Mouse (Mus musculus) right cerebral cortex, postnatal 14 days (tissue): ENCODE measurements at regions not wholly inside any gene's neighbourhood (a gene's known extent, or its start where the extent isn't known, plus 50 kb on each side); places are given as distances from the start of the nearest gene placed in this dataset.

Source experiments
- DNase-seq: peaks from one replicate; pipeline ENCODE4 v3.0.0; 2022

DNA sequence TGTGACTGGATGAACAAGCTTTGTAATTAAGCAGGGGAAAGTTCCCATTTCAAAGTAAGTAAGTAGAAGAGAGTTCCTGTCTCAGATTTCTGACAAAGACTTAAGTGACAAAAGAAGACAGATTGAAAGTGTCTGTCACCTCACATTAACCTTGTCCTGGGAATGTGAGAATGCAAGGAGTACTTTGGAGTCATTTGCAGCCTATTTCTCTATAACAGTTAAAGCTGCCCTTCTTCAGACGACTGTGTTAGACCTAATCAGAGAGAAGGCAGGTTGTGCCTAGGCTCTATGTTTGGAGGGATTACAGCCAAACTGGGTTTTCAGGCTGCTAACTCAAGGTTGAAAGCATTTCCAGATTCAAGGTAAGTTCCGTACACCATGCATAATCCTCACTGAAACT, 446.5 kb downstream of the Pdgfc start:
- no peak for DNase-seq

DNA sequence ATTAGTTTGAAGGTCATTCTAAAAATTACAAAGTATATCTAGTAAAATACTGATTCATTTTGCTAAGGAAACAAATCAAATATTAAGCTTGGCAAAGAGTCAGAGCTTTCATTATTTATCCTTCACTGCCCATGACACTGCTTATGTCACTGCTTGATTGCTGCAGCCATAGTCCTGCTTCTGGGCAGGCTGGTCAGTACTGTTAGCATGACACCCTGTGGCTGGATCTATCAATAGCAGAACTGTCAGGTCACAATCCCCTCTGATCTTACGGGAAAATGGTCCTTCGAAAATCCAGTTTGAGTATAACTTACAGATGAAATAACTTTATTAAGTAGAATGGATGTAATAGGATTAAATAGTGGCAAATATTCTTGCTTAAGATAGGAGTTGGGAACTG, 447.1 kb downstream of the Pdgfc start:
- no peak for DNase-seq

DNA sequence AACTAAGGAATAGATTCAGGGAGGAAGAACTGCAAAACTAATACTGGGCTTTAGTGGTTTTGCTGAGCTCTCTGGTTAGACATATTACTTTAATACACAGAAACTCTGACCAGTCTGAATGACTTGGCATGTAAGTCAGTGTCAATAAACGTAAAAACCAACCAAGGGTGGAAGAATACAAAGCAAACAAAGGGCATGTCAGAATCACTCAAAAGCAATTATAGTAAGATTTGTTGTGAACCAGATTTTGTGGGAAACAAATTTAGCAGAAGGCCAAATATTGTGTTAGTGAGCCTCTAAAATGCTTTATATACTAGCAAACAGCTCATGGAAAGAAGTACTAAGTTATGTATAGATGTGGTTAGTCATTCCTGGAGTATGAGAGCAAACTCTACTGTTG, 427.1 kb upstream of the Ctso start:
- no peak for DNase-seq

DNA sequence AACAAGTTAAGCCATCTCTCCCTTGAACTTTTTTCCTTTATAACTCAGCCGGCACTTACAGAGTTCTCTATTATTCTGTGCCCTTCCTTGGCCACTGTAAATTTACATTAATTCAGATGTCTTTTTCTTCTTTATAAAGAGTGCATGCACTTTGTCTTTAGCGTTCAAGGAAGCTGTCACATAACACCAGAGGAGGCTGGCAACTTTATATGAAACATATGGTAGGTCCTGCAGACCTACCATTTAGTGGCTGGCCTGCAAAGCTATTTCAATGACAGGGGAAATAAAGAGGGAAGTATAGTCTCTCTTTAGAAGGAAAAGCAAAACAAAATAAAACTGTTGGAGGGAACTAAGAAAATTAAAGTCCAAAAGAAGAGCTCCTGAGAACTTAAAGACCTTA, 423.8 kb upstream of the Ctso start:
- DNase-seq, result no peak

DNA sequence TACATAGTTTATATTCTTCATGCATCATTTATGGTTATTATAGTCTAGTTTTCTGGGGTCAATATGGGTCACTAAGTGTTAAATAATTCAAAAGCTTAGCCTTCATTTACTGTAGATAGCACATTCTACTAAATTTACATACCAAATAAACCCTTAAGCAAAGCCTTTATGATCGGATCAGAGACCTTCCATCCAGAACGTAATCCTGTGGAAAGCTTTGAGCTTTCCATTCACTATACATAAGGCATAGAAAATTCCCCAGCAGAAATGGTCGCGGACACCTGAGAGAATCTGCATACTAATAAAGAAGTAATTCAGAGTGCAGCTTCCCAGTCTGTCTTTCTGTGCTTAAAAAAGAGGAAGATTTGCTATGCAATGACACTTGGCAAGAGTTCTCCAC, 410.6 kb upstream of the Ctso start:
- no peak for DNase-seq

DNA sequence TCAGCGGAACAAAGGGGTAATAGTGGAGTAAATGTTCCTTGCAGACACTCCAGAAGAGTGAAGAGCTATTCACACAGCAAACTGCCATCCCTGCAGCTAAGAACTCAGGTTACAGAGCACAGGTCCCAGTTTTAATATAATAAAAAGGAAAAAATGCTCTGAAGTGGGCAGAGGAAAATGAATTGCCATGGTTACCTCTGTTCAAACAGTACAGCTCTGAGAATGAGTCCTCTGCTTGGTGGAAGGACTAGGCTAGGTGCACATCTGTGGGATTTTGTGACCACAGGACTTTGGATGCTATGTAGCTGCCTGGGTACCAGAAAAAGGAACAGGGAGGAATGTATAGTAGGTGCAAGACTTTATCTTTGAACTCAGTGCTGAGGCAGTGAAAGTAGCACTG, 401.5 kb upstream of the Ctso start:
- no peak for DNase-seq

DNA sequence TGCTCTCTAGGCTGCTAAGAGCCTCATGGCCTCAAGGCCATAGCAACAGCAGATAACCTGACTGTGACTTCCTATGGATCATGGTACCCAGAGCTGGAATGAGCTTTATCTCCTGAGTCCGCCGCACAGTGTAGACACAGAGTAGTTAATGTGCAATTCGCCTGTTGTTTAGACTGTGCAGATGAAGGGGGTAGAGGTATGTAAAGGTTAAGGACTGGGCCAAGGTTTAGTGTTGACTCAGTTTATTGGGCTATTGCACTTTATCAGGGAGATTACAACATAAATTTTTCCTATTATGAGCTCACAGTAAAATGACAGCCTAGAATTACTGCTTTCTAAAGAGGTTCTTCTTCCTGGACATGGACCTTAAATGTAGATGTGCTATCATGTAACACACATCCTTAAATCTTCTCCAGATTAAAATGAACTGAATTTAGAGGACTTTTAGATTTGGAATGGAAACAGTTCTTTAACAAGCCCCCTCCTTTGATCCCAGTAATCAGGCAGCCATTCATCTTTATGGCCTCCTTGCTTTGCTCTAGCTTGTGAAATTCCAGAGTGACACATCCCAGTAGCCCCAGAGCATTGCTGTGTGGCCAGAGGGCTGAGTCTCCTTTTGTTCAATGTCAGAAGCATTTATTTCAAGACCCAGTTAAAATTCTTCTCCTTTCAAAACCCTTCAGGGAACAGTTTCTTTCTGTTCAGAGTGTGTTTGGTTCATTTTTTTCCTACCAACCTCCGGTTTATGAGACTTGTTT, 396.8 kb upstream of the Ctso start:
- DNase-seq, result no peak

DNA sequence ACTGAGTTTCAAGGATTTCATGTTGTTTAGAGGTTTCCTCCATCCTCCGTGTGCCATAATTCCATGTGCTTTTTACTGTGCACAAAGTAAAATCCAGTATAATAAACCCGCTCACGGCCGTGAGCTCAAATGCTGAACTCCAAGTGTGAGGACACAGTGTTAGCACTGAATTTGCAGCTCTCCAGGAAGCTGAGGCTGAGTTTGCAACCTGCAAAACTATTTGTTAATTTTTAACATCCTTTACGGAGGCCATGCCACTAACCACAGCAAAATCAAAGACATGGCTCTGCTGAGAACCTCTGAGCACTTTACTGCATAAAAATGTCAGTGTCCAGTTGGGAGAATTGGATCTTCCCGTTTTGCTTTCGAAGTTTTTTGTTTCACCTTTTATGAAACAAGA, 377.6 kb upstream of the Ctso start:
- DNase-seq, result no peak

DNA sequence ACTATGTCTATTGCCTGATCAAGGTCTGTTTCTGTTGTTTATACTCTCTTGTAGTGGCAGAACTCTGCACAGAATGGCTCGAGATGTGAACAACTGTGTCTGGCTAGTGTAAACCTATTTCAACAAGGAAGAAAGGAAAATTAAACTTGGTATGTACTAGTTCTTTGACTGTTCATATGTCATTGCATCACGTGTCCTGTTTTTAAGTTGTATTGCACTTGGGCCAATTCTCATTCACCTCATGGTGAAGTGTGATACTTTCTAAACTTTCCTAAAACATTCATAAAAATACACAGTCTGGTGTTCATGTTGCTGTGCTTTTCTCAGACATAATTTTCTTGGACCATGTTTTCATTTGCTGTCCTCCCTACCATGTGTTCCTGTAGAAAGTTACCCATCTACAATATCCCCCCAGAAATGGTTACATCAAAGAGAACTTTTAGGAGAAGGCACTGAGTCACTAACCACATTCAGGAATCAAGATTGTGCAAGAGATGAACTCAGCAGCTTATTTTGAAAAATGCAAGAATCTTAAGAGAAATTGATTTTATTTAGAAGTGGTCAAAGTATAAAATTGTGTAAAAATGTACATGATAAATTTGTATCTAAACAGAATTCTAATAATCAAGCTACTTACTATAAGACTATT, 369.7 kb upstream of the Ctso start:
- DNase-seq, result no peak

DNA sequence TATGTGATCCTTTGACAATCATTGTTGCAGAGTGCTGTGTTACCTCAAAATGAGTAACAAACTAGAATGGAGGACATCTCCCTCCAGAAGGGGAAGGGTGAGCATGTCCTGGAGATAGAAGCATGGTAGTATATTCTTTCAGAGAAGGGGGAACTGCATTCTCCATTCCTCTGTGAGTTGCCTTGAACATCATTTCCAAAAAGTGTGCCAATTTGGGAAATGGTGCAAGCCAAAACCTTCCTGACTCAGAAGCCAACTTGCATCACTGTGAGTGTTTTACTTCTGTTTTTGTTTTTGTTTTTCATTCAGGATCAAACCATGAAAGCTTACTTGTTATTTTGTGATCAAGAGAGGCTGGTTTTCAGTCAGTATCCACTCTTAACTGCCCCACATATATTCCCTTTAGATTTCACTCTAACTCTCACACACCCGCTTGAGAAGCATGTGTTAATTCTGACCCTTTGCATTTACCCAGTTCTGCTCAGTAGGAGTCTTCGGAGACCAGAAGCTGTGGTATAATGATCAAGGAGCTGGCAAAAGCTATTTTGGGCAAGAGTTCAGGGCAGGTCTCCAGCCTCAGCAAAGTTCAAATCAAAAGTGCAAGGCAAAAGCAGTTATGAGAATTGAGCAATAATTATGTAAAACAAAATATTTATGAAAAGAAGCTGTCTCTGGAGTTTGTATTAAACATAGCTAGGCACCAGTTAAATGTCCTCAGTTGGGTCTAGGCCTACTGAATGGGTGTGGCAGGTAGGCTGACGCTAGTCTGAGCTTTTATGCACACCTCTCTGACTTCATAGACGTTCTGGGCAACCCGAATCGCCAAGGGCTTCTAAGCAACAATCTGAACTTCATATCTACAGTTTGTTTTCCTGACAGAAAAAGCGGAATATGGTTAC, 368.3 kb upstream of the Ctso start:
- no peak for DNase-seq

DNA sequence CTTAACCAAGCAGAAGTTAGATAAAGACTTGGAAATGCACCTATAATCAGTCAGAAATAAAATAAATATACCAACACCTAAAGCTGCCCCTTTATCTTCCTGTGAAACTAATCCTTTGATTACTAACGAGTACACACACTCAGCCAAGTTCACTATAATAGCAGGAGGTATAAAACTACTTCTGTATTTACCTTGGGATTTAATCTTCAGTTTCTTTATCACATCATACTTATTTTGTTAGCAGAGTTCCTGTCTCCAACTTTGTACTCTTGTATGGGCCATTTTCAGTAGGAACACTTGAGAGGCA, 367.7 kb upstream of the Ctso start:
- no peak for DNase-seq

DNA sequence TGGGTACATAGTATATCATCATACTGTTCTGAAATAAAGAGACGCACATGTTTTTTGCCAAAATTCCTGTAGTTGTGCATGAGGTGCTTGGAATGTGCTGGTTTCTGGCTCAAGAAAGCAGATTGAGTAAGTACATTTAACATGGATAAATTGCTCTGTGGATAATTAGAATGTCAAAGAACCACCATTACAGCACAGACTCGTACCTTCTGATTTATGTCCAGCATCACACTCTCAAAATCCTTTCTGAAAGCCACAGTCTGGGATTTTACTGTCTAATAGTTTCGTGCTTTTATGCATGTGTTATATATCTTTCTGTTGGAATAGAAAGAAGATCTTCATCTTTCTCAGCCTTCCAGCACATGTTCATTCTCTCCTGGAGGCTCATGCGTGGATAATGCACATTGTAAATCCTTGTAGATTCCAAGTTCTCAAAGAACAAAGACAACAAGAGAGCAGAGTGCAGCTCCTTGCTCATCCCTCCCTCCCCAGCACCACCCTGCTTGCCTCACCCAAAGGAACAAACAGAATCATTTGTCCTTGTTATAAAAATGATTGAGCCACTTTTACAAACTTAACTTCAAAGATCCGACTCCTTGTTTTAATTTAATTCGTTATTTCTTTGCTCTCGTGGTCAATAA, 348.9 kb upstream of the Ctso start:
- DNase-seq, result no peak

DNA sequence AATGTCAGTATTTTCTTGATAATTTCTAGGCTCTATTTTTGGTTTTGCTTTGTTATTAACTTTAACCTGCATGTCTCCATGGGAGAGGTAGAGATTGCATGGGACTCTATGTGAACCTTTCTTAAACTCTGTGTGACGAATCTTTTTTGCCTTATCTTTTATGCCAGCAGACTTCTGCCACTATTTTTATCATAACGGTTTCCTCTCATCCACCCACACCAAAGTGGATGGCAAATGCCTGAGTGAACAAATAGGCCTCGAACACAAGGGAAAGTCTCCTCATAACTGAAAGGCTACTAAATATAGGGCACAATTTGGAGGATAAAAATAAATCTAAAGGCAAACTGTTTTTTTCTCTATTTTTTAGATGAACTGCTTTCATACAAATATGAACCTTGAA, 343.3 kb upstream of the Ctso start:
- no peak for DNase-seq

DNA sequence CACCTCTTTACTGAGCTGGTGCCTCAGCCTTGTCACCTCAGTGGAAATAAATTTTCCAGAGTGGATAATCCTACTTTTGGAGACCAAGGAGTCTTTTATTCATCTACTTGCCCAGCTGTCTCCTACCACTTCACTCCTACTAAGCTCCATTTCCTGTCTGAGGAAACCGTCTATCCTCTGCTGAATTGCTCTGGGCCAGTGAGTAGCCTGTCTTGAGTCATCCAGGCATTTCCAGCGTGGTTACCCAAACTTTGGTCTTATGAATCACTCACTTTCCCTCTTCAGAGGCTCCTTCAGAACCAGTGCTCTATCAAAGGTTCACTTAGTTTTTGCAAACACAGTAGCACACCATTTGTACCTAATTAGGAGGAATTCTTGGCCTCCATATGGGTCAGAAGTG, 303.2 kb upstream of the Ctso start:
- DNase-seq, result no peak

DNA sequence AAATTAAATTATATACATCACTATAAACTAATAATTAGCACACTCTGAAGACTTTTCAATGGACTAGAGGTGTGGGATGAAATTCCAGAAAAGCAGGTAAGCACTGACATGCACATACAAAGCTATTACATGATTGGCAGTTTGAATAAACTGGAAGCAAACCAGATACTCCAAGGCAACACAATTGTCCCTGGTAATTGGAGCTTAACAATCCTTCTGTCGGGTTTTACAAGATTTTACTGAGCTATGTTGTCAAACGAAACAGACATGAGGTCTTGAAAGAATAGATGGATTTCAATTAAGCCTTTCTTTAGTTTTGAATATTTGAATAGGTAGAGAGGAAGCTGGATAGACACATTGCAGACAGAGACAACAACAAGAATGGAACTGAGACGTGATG, 273.9 kb upstream of the Ctso start:
- DNase-seq, result no peak

DNA sequence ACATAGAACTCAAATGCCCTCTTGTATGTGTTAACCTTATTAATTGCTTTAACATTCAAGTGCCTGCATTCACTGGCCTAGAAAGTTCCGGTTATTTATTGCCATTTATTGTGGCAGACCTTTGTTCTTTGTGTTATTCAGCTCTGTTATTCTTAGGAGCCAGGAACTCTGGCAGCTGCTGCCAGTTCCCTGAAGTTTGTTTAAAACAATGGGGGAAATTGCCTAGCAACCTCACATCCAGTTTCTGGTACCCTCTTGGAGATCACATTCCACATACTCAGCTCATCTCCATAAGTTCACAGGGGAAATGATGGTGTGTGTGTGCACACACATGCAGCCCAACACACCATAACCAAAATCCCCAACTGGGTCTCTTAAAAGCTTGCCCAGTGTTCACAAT, 270.8 kb upstream of the Ctso start:
- no peak for DNase-seq

DNA sequence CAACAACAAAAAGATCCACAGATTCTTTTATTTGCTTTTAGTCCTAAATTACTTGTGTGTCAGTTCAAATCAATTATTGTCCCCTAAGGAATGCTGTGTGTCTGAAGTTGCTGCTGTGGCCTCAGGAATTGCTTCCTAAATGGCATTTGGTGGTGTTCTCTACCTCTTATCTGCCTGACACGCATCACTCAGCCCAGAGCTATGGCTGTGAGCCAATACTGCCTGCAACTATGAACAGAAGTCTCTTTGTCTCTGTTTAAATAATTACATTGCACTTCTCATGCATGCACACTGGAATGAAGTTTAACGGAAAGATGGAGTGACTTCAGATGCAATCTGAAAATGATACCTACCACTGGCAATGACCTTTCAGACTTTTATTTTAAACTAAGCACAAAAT, 266.1 kb upstream of the Ctso start:
- DNase-seq, result no peak

DNA sequence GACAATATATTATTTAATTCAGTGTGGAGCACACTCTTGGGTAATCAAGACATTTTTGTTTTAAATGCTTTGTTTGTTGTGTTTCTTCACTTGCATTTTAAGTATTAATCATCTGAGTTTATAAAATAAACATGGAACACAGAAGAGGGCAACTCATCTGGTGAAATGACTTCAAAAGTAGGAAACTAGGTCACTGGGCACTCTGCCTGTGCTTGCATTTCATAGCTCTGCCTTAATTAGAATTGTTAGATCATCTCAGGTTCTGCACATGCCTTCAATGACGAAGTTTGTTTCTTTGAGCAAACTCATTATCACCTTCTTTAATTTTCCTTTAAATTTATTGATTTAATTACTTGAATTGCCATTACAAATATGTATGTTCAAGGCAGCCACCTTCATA, 255.8 kb upstream of the Ctso start:
- peak; percentile 8 for DNase-seq

DNA sequence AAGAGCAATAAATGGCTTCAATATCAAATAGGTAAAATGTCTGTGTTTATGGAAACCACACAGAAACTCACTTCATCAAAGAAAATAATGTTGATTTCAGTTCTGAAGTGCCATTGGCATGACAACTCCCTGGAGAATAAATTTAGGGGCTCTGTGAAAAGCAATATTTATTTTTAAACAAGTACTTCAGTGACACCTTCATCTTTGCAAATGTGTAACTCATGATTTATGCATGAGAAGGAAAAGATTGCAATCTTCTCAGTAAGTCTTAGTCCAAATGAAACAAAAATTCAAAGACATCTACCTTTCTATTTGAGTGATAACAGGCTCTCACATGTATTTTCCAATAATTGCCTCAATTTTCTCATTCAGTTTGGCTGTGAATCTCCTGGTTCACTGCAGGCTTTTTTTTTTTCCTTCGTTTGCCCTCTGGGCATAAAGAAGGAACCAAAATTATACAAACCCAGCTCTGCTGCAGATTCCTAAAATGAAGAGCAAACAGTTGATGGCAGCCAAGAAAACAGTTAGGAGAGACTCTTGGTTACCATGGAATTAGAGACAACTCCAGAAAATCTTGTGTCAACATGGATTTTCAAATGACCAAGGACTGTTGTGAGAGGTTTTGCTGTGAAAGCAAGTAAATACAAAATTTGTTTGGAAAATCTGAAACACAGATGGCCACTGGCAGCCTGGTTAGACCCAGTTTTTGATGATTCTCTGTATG, 230.3 kb upstream of the Ctso start:
- DNase-seq, result no peak

DNA sequence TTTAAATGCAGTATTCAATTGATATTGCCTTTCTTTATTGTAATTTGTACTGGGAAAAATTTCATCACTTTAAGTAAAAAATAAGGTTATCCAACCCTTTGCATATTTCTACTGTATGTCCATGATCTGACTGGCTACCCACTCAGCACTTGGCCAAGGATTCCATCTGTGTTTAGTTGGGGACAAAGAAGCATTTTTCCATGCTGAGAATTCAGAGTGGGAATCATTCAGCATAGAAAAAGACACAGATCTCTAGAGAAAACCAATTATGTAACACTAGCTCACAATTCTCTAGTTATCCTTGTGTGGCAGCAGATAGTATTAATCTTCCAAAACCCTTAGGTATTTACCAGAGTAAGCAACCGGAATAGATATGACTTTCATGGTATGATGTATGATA, 213.5 kb upstream of the Ctso start:
- DNase-seq, result no peak

DNA sequence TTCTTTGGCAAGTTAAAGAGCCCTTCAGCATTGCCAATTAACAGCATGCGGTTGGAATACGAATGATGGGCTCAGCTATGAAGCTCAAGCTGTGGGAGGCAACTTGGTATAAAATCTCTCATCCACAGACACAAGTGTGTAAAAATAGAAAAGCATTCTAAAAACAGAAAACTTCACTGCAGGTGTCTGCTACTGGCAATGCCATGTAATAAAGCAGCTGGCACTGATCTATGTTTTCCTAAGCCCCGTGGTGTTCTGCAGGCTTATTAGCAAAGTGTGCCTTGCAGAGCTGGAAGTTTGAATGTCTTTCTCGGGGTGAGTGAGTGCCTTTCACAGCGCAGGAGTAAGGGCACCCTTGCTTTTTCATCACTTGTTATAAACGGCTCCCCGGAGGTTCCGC, 196.9 kb upstream of the Ctso start:
- DNase-seq, result peak; percentile 8

DNA sequence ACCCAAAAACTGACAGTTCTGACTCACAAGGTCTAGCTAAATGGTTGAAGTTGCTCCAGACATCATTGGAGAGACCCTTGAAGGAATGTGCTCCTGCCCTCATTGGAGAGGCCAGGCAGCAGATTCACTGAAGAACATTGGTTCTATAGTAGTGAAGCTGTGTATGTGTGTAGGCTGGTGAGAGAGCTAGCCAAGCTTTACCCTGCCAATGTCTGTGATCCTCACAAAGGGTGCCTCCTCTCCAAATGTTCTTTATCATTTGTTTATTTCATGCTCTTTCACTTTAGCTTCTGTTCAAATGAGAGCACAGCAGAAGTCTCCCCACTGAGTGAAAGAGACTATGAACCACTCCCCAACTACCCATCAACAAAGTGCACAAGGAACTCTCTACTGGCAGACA, 195.6 kb upstream of the Ctso start:
- DNase-seq, result no peak

DNA sequence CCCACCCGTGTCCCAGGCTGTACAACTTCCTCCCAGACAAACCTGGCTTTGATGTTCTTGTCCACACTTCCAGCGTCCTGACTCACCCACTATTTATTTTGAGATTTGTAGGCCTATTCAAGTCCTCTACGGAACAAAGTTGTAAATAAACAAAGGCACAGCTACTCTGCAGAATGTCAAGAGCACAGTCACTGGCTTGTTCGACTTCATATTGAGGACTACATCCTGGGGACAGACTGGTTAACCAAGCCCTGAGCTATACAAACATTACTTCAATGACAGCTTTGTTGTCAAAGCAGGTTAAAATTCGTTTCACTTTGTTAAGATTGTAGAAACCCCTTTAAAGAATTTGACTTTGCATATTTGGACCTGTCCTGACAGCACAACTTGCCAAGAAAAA, 190.3 kb upstream of the Ctso start:
- no peak for DNase-seq
